Mouse (Mus musculus): ENCODE results near the gene Olfr1039.
"Not testable (repeated sequence)": the region's sequence is repeated elsewhere in the genome, so short reads cannot be mapped to it uniquely, and the experiment has no call there.

The Olfr1039 gene

GRCm38 (mm10) chr2:86135828-86136227 lies at the start of gene Olfr1039:
TSS of gene Olfr1039 (minus strand) at chr2:86135928.
- no peak for DNase-seq

DNA sequence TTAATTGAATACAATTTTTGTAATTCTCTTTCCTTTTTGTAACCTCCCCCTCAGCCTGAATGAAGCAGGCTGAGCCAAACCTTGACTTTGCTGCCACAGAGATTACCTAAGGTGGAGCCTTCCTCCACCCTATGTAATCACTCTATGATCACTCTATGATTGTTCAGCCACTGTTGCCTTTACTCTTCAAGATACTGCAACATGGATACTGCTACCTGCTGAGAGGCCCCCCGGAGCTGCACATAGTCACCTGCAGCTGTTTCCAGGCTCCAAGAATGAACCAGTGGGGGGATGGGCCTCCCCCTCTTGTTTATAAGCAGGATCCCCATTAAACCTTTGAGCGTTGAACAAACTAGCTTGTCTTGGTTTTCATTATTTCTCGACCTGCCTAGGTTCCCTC lies 44.2 kb upstream of the Olfr1039 start:
- DNase-seq = no peak

- DNase-seq = no peak
Measured at GRCm38 (mm10) chr2:86177720-86178119, 42.0 kb upstream of the Olfr1039 start, which contains the start of gene Olfr1044. TSS of gene Olfr1044 (minus strand) at chr2:86177820.

DNA sequence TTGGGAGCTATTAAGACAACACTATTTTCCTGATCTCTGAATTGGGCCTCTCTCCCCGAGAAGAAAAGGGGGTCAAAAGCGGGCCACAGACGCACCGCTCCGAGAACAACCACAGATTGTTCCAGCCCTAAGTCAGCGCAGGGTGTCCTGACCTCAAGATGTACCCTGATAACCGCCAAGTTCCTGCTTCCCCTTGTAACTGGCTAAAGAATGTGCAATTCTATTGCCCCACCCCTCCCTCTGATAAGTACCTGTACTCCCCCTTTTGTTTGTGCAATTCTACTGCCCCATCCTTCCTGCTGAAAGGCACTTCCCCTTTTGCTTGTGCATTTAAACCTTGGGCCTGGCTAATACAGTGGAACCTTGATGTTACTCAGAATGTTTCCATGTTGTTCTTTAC lies 39.7 kb upstream of the Olfr1039 start:
- not testable (repeated sequence) for DNase-seq

- no peak for DNase-seq
Measured at GRCm38 (mm10) chr2:86167422-86167821, 31.7 kb upstream of the Olfr1039 start, which contains the start of gene Olfr1043. TSS of gene Olfr1043 (minus strand) at chr2:86167522.

DNA sequence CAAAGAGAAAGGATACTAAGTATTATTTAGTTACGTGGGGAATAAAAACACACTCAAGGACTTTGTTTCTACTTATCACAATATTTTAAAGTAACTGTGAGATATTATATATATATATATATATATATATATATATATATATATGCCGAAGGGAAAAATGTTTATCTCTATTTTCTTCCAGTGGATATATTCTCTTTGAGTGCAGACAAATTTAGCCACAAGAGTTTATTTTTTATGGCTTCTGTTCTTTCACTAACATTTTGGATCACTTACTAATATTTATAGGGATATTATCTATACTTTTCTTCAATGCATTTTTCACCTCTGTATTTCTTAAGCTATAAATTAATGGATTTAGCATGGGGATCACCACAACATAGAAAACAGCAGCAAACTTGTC lies 26.0 kb upstream of the Olfr1039 start, which contains the start of gene Olfr1042:
Olfr1042 (minus strand) TSS at position 101 of the 400 bp plus-strand sequence.
- no peak for DNase-seq

GRCm38 (mm10) chr2:86146632-86147031 lies 10.9 kb upstream of the Olfr1039 start, which contains the start of gene Olfr1040:
TSS of gene Olfr1040 (minus strand) at chr2:86146732.
- DNase-seq = no peak

- no peak for DNase-seq
Measured at GRCm38 (mm10) chr2:86087285-86087684, 48.4 kb downstream of the Olfr1039 start, which contains the start of gene Olfr1037. TSS of gene Olfr1037 (minus strand) at chr2:86087385.

DNA sequence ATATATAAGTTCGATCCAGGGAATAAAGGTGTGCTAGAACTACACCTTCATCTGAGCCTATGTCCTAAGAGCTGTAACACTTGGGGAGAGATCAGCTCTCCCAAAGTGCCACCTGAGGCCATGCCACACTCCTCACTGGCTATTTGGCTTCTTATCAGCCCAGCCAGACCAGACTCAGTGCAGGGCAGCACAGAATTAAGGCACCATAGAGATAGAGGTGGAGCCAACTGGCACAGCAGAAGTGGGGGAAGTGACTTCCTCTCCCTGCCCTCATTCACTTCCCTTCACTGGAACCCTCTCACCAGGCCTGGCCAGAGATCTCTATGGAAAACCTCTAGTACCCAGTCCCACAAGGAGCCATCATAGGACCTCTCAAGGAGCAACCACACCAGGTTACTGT lies 55.2 kb downstream of the Olfr1039 start:
- not testable (repeated sequence) for DNase-seq

Measured in retina, postnatal 1 day (tissue).